Mouse (Mus musculus) kidney, postnatal 0 days (tissue): ENCODE results near the gene Chn1. TPM values are rescaled to one million over a fixed set of nuclear protein-coding genes. Genes with fewer than 3 reads are reported as not detected.

Experiments
- ATAC-seq: fragments of 200-750 bp; cut with Nextera tagmentation; replicated peaks from 2 replicates; pipeline ENCODE4 v1.8.0; 2017; ENCODE audit warnings: low read depth, moderate number of reproducible peaks, moderate TSS enrichment, moderate library complexity; ENCODE audit not compliant: low FRiP score
- DNase-seq: peaks from one replicate; pipeline ENCODE4 v3.0.0-alpha.2; 2016; ENCODE audit warnings: low spot score
- H3K27ac ChIP-seq: fragments of 300-500 bp; sonication (generic); 2 replicates; pipeline ENCODE4 v1.5.1; 2014; ENCODE audit warnings: mild to moderate bottlenecking
- H3K27me3 ChIP-seq: fragments of 300-500 bp; sonication (generic); 2 replicates; pipeline ENCODE4 v1.6.1; 2014; ENCODE audit warnings: low read length, mixed read lengths; ENCODE audit not compliant: insufficient read depth
- H3K36me3 ChIP-seq: fragments of 300-500 bp; sonication (generic); 2 replicates; pipeline ENCODE4 v1.6.1; 2014; ENCODE audit warnings: low read length, mixed read lengths; ENCODE audit not compliant: insufficient read depth
- H3K4me1 ChIP-seq: fragments of 300-500 bp; sonication (generic); replicated peaks from 2 replicates; pipeline ENCODE4 v1.6.1; 2014; ENCODE audit warnings: antibody characterized with exemption, low read length, mixed read lengths; ENCODE audit not compliant: insufficient read depth
- H3K4me2 ChIP-seq: fragments of 300-500 bp; sonication (generic); 2 replicates; pipeline ENCODE4 v1.6.1; 2014; ENCODE audit warnings: mild to moderate bottlenecking, low read length, moderate library complexity, mixed read lengths
- H3K4me3 ChIP-seq: fragments of 300-500 bp; sonication (generic); replicated peaks from 2 replicates; pipeline ENCODE4 v1.5.1; 2014; ENCODE audit warnings: low read depth, low read length
- H3K9ac ChIP-seq: fragments of 300-500 bp; sonication (generic); 2 replicates; pipeline ENCODE4 v1.6.1; 2014; ENCODE audit warnings: low read depth, low read length
- H3K9me3 ChIP-seq: fragments of 300-500 bp; sonication (generic); replicated peaks from 2 replicates; pipeline ENCODE4 v1.6.1; 2016; ENCODE audit warnings: low read length, inconsistent platforms, mixed read lengths
- CTCF ChIP-seq: IDR thresholded peaks from 2 replicates; pipeline ENCODE4 v1.5.1; 2016; ENCODE audit warnings: antibody characterized with exemption, low read depth, mild to moderate bottlenecking, moderate library complexity
- WGBS: fragments of 180-500 bp; shearing (Covaris S2); extraction: QIAGEN DNeasy Blood & Tissue Kit; methylation state at CpG from one replicate; pipeline ENCODE4 v1.1.7; 2014; 5-methylcytosine and 5-hydroxymethylcytosine counted together
- polyA plus RNA-seq: library from polyadenylated mRNA; unstranded; fragments of >200 nt; fragmentation: Nextera tagmentation; extraction: Ambion mirVana; gene quantifications from 2 replicates; pipeline ENCODE4 v1.2.1, GENCODE M21; 2015

The Chn1 gene
- polyA plus RNA-seq, 1 experiment from 2014 or later = 12.4 TPM

DNA sequence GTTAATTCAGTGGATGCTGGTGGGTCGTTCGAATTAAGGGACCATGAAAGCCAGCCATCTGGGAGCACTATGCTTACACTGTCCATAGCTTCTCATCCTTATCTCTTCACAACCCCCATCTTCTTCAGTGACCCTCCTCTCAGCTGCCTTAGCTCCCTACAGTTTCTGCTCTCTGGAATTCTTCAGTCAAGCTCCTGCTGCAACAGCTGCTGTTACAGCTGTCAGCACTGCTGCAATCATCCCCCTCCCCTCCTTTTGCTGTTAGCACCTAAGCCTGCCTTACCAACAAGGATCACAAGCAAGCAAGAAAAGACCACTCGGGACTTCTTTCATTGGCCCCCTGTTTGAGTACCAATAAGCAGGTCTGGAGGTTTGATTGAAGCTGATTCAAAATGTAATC, 50.2 kb downstream of the Chn1 start:
- Histone ChIP-seq H3K4me2 (no peak overlapping the region), H3K36me3 (no peaks in the 10 kb centered on the region), H3K27me3 (no peaks in the 10 kb centered on the region), H3K27ac (no peak overlapping the region), H3K9ac (no peak overlapping the region), H3K4me3 (no peak overlapping the region), H3K9me3 (no peaks in the 10 kb centered on the region), H3K4me1 (no peaks in the 10 kb centered on the region)
- TF ChIP-seq CTCF = no peak
- ATAC-seq (no peak), DNase-seq (no peak)
- 65% methylated on average over 3 of the region's 3 CpGs for WGBS

DNA sequence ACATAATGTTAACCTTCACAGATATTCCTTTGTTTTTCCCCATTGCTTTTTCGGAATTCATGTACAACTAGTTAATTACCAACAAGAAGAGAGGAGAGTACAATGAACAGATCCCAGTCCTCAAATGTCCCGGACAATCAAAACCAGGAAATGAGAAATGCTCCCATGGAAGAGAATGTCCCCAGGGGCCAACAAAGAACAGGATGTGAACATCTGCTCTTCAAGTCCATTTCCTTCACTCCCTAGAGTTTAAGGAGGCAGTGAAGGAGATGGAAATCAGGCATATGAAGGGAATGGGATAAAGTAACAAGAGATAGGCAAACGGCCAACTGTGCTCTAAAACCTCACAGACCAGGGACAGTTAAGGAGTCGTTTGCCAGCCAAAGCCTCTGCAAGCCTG, 53.3 kb downstream of the Chn1 start:
- Histone ChIP-seq H3K4me1 (no peaks in the 10 kb centered on the region), H3K36me3 (no peaks in the 10 kb centered on the region), H3K27me3 (no peaks in the 10 kb centered on the region), H3K9me3 (no peaks in the 10 kb centered on the region), H3K4me3 (no peak overlapping the region), H3K4me2 (peak overlapping the region; percentile 11; the same call in 1 of the 2 replicates), H3K9ac (no peak overlapping the region), H3K27ac (peak overlapping the region; percentile 67)
- no peak for ATAC-seq
- WGBS = 11% methylated on average over 4 of the region's 4 CpGs
- no peak for TF ChIP-seq CTCF
- DNase-seq = peak; percentile 84

DNA sequence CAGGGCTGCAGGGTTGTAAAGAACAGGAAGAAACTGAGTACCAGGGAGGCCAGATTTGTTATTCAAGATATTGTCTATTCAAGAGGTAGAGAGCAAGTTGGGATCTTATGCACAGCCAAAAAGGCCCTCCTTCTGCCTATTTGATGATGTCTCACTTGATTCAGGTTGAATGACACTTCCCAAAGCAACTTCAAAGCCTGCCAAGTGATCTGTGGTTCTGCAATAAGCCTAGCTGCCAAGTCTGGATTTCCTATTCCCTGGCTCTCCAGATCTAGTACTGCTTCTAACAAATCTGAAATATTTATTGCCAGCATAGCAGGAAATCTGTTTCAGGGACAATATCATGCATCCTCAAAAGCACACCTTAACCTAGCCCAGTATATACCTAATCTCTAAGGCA, 62.7 kb downstream of the Chn1 start:
- no peak overlapping the region for H3K4me2 ChIP-seq
- no peak overlapping the region for H3K4me3 ChIP-seq
- no peaks in the 10 kb centered on the region for H3K36me3 ChIP-seq
- no peak overlapping the region for H3K27ac ChIP-seq
- no peaks in the 10 kb centered on the region for H3K4me1 ChIP-seq
- no peaks in the 10 kb centered on the region for H3K9me3 ChIP-seq
- H3K9ac ChIP-seq = no peak overlapping the region
- TF ChIP-seq CTCF = no peak
- ATAC-seq (no peak), DNase-seq (no peak)
- H3K27me3 ChIP-seq = no peaks in the 10 kb centered on the region

DNA sequence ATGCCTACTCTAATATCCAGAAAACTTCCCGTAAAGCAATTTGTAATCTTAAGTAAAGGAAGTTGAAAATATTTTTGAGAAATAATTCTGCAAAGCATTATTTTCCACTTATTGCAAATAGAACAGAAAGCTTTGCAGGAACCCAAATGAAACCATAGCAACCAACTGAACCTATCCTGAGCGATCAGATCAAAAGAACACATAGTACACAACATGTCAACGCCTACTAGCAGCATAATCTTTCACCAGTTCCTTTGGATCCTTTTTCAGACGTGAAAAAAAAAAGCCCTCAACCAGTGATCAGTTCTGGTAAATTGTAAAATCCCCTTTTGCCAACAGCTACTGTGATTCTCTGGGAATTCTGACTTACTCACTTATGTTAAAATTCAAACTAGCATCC, 82.1 kb downstream of the Chn1 start:
- no peak for DNase-seq
- Histone ChIP-seq H3K4me2 (no peak overlapping the region), H3K9me3 (no peaks in the 10 kb centered on the region), H3K36me3 (no peaks in the 10 kb centered on the region), H3K9ac (no peak overlapping the region), H3K27ac (no peak overlapping the region), H3K4me1 (no peaks in the 10 kb centered on the region), H3K4me3 (no peak overlapping the region), H3K27me3 (no peaks in the 10 kb centered on the region)
- ATAC-seq = no peak
- no peak for TF ChIP-seq CTCF
- WGBS = 83% methylated on average over 4 of the region's 4 CpGs

DNA sequence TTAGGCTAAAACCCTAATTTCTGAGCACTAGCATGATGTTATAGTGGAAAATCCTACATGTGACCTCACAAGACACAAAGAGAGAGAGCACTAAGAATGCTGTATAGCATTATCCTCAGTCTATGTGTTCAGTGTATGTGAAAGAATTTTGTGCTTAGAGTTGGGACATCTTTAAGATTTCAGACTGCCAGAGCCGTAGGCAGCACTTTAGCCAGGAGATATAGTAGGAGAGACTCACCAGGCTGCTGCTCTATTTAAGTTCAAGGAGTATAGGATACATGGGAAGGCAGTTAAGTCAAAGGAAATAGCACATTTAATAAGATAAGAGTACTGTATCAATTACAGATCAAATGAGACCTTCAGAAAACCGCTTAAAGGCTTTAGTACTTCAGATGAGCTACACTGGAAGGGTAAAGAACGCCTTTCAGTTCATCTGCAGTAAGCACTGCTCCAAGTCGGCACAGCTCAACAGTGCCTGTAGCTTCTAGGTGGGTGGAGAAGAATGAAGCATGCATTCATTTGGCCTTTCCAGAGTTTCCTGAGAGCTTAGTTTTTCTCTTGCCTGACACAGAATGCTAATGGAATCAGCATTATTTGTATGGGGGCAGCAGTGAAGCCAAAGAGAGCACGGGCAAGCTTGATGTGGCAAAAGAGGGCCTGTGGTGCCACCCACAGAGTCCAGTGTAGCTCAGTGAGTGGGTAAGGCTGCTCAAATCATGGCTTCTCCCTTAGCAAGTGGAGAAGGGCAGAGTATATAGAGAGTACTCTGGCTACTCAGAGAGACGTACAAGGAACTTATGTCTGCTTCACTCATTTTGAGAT, 84.2 kb downstream of the Chn1 start:
- Histone ChIP-seq H3K9ac (no peak overlapping the region), H3K27me3 (no peaks in the 10 kb centered on the region), H3K4me3 (no peak overlapping the region), H3K36me3 (no peaks in the 10 kb centered on the region), H3K27ac (no peak overlapping the region), H3K4me1 (no peaks in the 10 kb centered on the region), H3K9me3 (no peaks in the 10 kb centered on the region), H3K4me2 (no peak overlapping the region)
- TF ChIP-seq CTCF = no peak
- no peak for DNase-seq
- no peak for ATAC-seq
- WGBS = 86% methylated on average over 6 of the region's 6 CpGs

DNA sequence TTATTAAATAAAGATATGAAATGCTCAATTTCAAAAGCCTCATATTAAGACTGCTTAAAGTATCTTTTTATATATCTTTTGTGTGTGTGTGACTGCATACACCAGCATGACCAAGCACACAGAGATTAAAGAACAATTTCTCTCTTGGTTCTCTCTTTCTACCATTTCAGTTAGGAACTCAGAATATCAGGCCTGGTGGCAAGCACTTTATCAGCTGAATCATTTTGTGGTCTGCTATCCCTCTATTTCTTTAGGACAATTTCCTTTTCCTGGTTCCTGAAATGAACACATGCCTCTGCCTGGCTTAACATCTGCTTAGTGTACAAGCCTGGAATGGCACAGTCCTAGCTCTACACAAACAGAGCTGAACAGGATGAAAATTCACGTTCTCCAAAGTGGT, 92.6 kb downstream of the Chn1 start:
- Histone ChIP-seq H3K4me1 (no peaks in the 10 kb centered on the region), H3K4me2 (no peak overlapping the region), H3K36me3 (no peaks in the 10 kb centered on the region), H3K27me3 (no peaks in the 10 kb centered on the region), H3K4me3 (no peak overlapping the region), H3K27ac (no peak overlapping the region), H3K9ac (no peak overlapping the region), H3K9me3 (no peaks in the 10 kb centered on the region)
- no peak for ATAC-seq
- no peak for DNase-seq
- TF ChIP-seq CTCF = no peak
- WGBS = 48% methylated on average over 1 of the region's 1 CpGs
